Comparison of ENCODE assay signal across 9 mouse cellular contexts in genomic region chr1:106549025-106549424, GRCm38 (mm10).
DNase-seq lines count a peak whose midpoint lies in the region; ATAC-seq and TF ChIP-seq lines count a peak whose summit lies in the region.
"Had no signal": no experiment of that assay in that cellular context is flagged by ENCODE, and none has a peak within 500 bp of the region (broad histone marks: within the 10 kb centered on the region; RNA-seq: fewer than 3 reads in every experiment).

No protein-coding gene starts in this region.

- no peak for TF ChIP-seq CTCF in midbrain, postnatal 0 days (IDR thresholded peaks at IDR 0.05)

- H3K36me3 ChIP-seq in intestine, embryonic 14.5 days (ENCODE audit: control insufficient read depth, insufficient read depth, low read length) = no peaks in the 10 kb centered on the region
- no peaks in the 10 kb centered on the region for H3K36me3 ChIP-seq in intestine, embryonic 15.5 days
- H3K36me3 ChIP-seq in embryonic facial prominence, embryonic 14.5 days (ENCODE audit: control insufficient read depth, insufficient read depth, low read length) = no peaks in the 10 kb centered on the region
- no peaks in the 10 kb centered on the region for H3K36me3 ChIP-seq in midbrain, postnatal 0 days (ENCODE audit: insufficient read depth, low read length)

- no peak overlapping the region for H3K4me3 ChIP-seq in intestine, embryonic 14.5 days (ENCODE audit: low read depth, low read length)
- no peak overlapping the region for H3K4me3 ChIP-seq in intestine, embryonic 15.5 days (replicated peaks)
- H3K4me3 ChIP-seq in embryonic facial prominence, embryonic 14.5 days (ENCODE audit: low read depth, low read length) = no peak overlapping the region
- H3K4me3 ChIP-seq in midbrain, postnatal 0 days (ENCODE audit: low read depth, low read length) = no peak overlapping the region

- H3K9ac ChIP-seq in intestine, embryonic 14.5 days (ENCODE audit: low read length) = no peak overlapping the region
- H3K9ac ChIP-seq in intestine, embryonic 15.5 days = no peak overlapping the region
- H3K9ac ChIP-seq in embryonic facial prominence, embryonic 14.5 days (ENCODE audit: low read depth, low read length) = no peak overlapping the region
- no peak overlapping the region for H3K9ac ChIP-seq in midbrain, postnatal 0 days (replicated peaks; ENCODE audit: low read length, poor library complexity, severe bottlenecking)

- no peak for DNase-seq in intestine, embryonic 14.5 days (ENCODE audit: low spot score)
- peak; percentile 66 for DNase-seq in B cell, adult 2 months
- no peak for DNase-seq in embryonic facial prominence, embryonic 14.5 days (ENCODE audit: low spot score)
- DNase-seq in kidney, postnatal 14 days = peak; percentile 47
- DNase-seq in adrenal gland, adult (ENCODE audit: inconsistent age in 2 of 2, low spot score in 1 of 2) = no peak
- no peak for DNase-seq in midbrain, postnatal 0 days (ENCODE audit: low spot score)
- no peak for DNase-seq in MN1 (ENCODE audit: low spot score)
- DNase-seq: right cerebral cortex, adult 18-20 months had no signal

- WGBS in intestine, embryonic 14.5 days = 67% methylated on average over 5 of the region's 5 CpGs
- 66% methylated on average over 5 of the region's 5 CpGs for WGBS in intestine, embryonic 15.5 days
- 64% methylated on average over 5 of the region's 5 CpGs for WGBS in embryonic facial prominence, embryonic 14.5 days
- 82% methylated on average over 5 of the region's 5 CpGs for WGBS in midbrain, postnatal 0 days

- no peaks in the 10 kb centered on the region for H3K27me3 ChIP-seq in intestine, embryonic 14.5 days (replicated peaks; ENCODE audit: control insufficient read depth, insufficient read depth, low read length)
- no peaks in the 10 kb centered on the region for H3K27me3 ChIP-seq in intestine, embryonic 15.5 days (replicated peaks)
- H3K27me3 ChIP-seq in embryonic facial prominence, embryonic 14.5 days (replicated peaks; ENCODE audit: control insufficient read depth, insufficient read depth, low read length) = no peaks in the 10 kb centered on the region
- H3K27me3 ChIP-seq in midbrain, postnatal 0 days (ENCODE audit: insufficient read depth, low read length) = no peaks in the 10 kb centered on the region

- no peak for ATAC-seq in intestine, embryonic 14.5 days (replicated peaks; ENCODE audit: low FRiP score, low TSS enrichment, low read depth)
- ATAC-seq in intestine, embryonic 15.5 days = no peak
- no peak for ATAC-seq in embryonic facial prominence, embryonic 14.5 days (ENCODE audit: low read depth)
- no peak for ATAC-seq in midbrain, postnatal 0 days (ENCODE audit: low FRiP score)

- 0 out of 2 replicates have a peak overlapping the region, but pooled peaks have one; percentile 2 for H3K27ac ChIP-seq in intestine, embryonic 14.5 days (ENCODE audit: low read depth)
- no peak overlapping the region for H3K27ac ChIP-seq in intestine, embryonic 15.5 days
- peak overlapping the region; percentile 12; the same call in 1 of the 2 replicates for H3K27ac ChIP-seq in embryonic facial prominence, embryonic 14.5 days (replicated peaks; ENCODE audit: low read depth, low read length)
- H3K27ac ChIP-seq in midbrain, postnatal 0 days (ENCODE audit: low read depth, low read length) = no peak overlapping the region

- H3K4me1 ChIP-seq in intestine, embryonic 14.5 days (replicated peaks; ENCODE audit: control insufficient read depth, insufficient read depth, low read length) = peaks cover 14% of the 10 kb centered on the region
- H3K4me1 ChIP-seq in intestine, embryonic 15.5 days (replicated peaks) = peaks cover 17% of the 10 kb centered on the region; the same call in 1 of the 2 replicates
- peaks cover 35% of the 10 kb centered on the region for H3K4me1 ChIP-seq in embryonic facial prominence, embryonic 14.5 days (ENCODE audit: control insufficient read depth, insufficient read depth, low read length)
- no peaks in the 10 kb centered on the region for H3K4me1 ChIP-seq in midbrain, postnatal 0 days (ENCODE audit: insufficient read depth, low read length)

- H3K9me3 ChIP-seq in intestine, embryonic 14.5 days (ENCODE audit: control insufficient read depth, low read length) = no peaks in the 10 kb centered on the region
- no peaks in the 10 kb centered on the region for H3K9me3 ChIP-seq in intestine, embryonic 15.5 days
- H3K9me3 ChIP-seq in embryonic facial prominence, embryonic 14.5 days (ENCODE audit: control insufficient read depth, low read length) = no peaks in the 10 kb centered on the region
- H3K9me3 ChIP-seq in midbrain, postnatal 0 days (ENCODE audit: low read length) = no peaks in the 10 kb centered on the region

- H3K4me2 ChIP-seq in intestine, embryonic 14.5 days (ENCODE audit: low read length) = no peak overlapping the region
- H3K4me2 ChIP-seq in intestine, embryonic 15.5 days (replicated peaks) = no peak overlapping the region
- no peak overlapping the region for H3K4me2 ChIP-seq in embryonic facial prominence, embryonic 14.5 days (ENCODE audit: low read depth, low read length)
- H3K4me2 ChIP-seq in midbrain, postnatal 0 days (ENCODE audit: low read depth, low read length, poor library complexity, severe bottlenecking) = no peak overlapping the region

Comparison
In these comparisons a context has a peak if more than half of its experiments do, and no peak if none do; other contexts are left out.
1. H3K27ac ChIP-seq: peak in intestine, embryonic 14.5 days (single experiment) and embryonic facial prominence, embryonic 14.5 days (single experiment); none in intestine, embryonic 15.5 days (single experiment) and midbrain, postnatal 0 days (single experiment).
2. DNase-seq: peak in B cell, adult 2 months (2 of 2) and kidney, postnatal 14 days (single experiment); none in intestine, embryonic 14.5 days (single experiment), embryonic facial prominence, embryonic 14.5 days (single experiment), adrenal gland, adult (0 of 2), midbrain, postnatal 0 days (single experiment) and MN1 (single experiment).